ENCODE assay signal across 26 mouse cellular contexts in genomic region chr8:125510861-125511668, GRCm38 (mm10). TPM values are rescaled to one million over a fixed set of nuclear protein-coding genes. Genes with fewer than 3 reads are reported as not detected.
DNase-seq lines count a peak whose midpoint lies in the region; ATAC-seq and TF ChIP-seq lines count a peak whose summit lies in the region.
"Had no signal": no experiment of that assay in that cellular context is flagged by ENCODE, and none has a peak within 500 bp of the region (broad histone marks: within the 10 kb centered on the region; RNA-seq: fewer than 3 reads in every experiment).

No protein-coding gene starts in this region.

- 47% methylated on average over 14 of the region's 14 CpGs for WGBS in heart, embryonic 14.5 days
- 56% methylated on average over 14 of the region's 14 CpGs for WGBS in lung, adult 2 months

- no peaks in the 10 kb centered on the region for H3K27me3 ChIP-seq in heart, embryonic 14.5 days (ENCODE audit: control insufficient read depth, insufficient read depth, low read length)
- H3K27me3 ChIP-seq: limb, embryonic 15.5 days; liver, embryonic 13.5 days had no signal

- H3K36me3 ChIP-seq in heart, embryonic 14.5 days (ENCODE audit: control insufficient read depth, insufficient read depth, low read length), result no peaks in the 10 kb centered on the region
- H3K36me3 ChIP-seq: embryonic facial prominence, embryonic 10.5 days; embryonic facial prominence, embryonic 15.5 days; G1E; limb, embryonic 15.5 days; liver, embryonic 13.5 days; midbrain, embryonic 13.5 days had no signal

- TF ChIP-seq CTCF in lung, adult 2 months (IDR thresholded peaks at IDR 0.05; ENCODE audit: insufficient read depth, low read length), result no peak

- no peak for TF ChIP-seq POLR2A in lung, adult 2 months (IDR thresholded peaks at IDR 0.05; ENCODE audit: borderline replicate concordance, extremely low read depth, low read depth, low read length)

- no peaks in the 10 kb centered on the region for H3K9me3 ChIP-seq in heart, embryonic 14.5 days (ENCODE audit: control insufficient read depth, low read length)
- H3K9me3 ChIP-seq: embryonic facial prominence, embryonic 10.5 days; embryonic facial prominence, embryonic 15.5 days; limb, embryonic 10.5 days; limb, embryonic 15.5 days; liver, embryonic 13.5 days; megakaryocyte, embryonic 14.5 days; midbrain, embryonic 13.5 days had no signal

- DNase-seq in heart, adult 11 months, result peak; percentile 91
- no peak for DNase-seq in heart, adult 9 months (ENCODE audit: low spot score in 2 of 2)
- DNase-seq in heart, postnatal 36 days, result no peak
- peak; percentile 51 for DNase-seq in lung, postnatal 36 days
- no peak for DNase-seq in lung, adult 2 months
- DNase-seq in layer of hippocampus, adult 9-10 months (ENCODE audit: low spot score), result no peak
- DNase-seq: adrenal gland, postnatal 10 days; cerebellum, adult 8-10 months; cerebellum, postnatal 25 days; gastrocnemius, postnatal 25 days; kidney, adult 9 months; kidney, postnatal 10 days; layer of hippocampus, adult 9-11 months; liver, embryonic 13.5 days; thymus, adult 2 months; thymus, postnatal 36 days had no signal

- H3K27ac ChIP-seq in heart, embryonic 14.5 days (replicated peaks in 1 of 2; ENCODE audit: control insufficient read depth in 1 of 2, insufficient read depth in 1 of 2, low read depth in 2 of 2, low read length in 2 of 2), result peak overlapping the region in 1 of 2 experiments; percentile 20; a peak in 2 of 4 replicates
- H3K27ac ChIP-seq: embryonic facial prominence, embryonic 10.5 days; embryonic facial prominence, embryonic 15.5 days; limb, embryonic 10.5 days; limb, embryonic 15.5 days; liver, embryonic 13.5 days; midbrain, embryonic 13.5 days had no signal

- peak overlapping the region; percentile 2; the same call in 1 of the 2 replicates for H3K9ac ChIP-seq in heart, embryonic 14.5 days (ENCODE audit: low read length)
- H3K9ac ChIP-seq: embryonic facial prominence, embryonic 15.5 days; limb, embryonic 15.5 days; liver, embryonic 13.5 days; midbrain, embryonic 13.5 days had no signal

- peaks cover 75 to 96% of the 10 kb centered on the region in 2 experiments for H3K4me1 ChIP-seq in heart, embryonic 14.5 days (ENCODE audit: control insufficient read depth in 2 of 2, insufficient read depth in 2 of 2, low read length in 2 of 2)
- peaks cover 20% of the 10 kb centered on the region for H3K4me1 ChIP-seq in lung, adult 2 months (ENCODE audit: control insufficient read depth, insufficient read depth, low read length)
- H3K4me1 ChIP-seq: megakaryocyte, embryonic 14.5 days had no signal

- no peak overlapping the region for H3K4me3 ChIP-seq in heart, embryonic 14.5 days (ENCODE audit: control insufficient read depth in 1 of 2, insufficient read depth in 1 of 2, low read depth in 1 of 2, low read length in 2 of 2)
- H3K4me3 ChIP-seq in lung, adult 2 months (replicated peaks; ENCODE audit: extremely low read depth, low read depth, low read length), result no peak overlapping the region
- H3K4me3 ChIP-seq: embryonic facial prominence, embryonic 10.5 days; embryonic facial prominence, embryonic 15.5 days; limb, embryonic 10.5 days; limb, embryonic 15.5 days; liver, embryonic 13.5 days; megakaryocyte, embryonic 14.5 days; midbrain, embryonic 13.5 days had no signal

- ATAC-seq in heart, embryonic 14.5 days (ENCODE audit: insufficient number of reproducible peaks, insufficient read depth, low FRiP score, low read depth), result no peak
- ATAC-seq: forebrain, embryonic 14.5 days; hindbrain, embryonic 16.5 days; midbrain, embryonic 13.5 days had no signal

- no peak overlapping the region for H3K4me2 ChIP-seq in heart, embryonic 14.5 days (ENCODE audit: low read length)
- H3K4me2 ChIP-seq: embryonic facial prominence, embryonic 15.5 days; limb, embryonic 15.5 days; liver, embryonic 13.5 days; midbrain, embryonic 13.5 days had no signal

- intact Hi-C loops in heart, postnatal 36 days (cut with DNase I), result loop anchor here (5.0 kb wide), 1 partner anchor 56 kb away; the partner anchor contains the start of gene Sipa1l2

RNA-seq across cellular contexts. Expression of gene Sipa1l2, which starts 58.5 kb away (rescaled TPM):
- polyA plus RNA-seq in heart, embryonic 14.5 days (2014; fragmentation: Nextera tagmentation; extraction: Ambion mirVana), result 17.8 and 18.0 TPM in 2 replicates
- total RNA-seq in heart, postnatal 36 days (2021), result 10 to 100 TPM; 36.4 to 40.7 TPM
- polyA plus RNA-seq in lung, adult 2 months (2012; rRNA removed), result 36.3 and 38.6 TPM in 2 replicates
- polyA plus RNA-seq: G1E had no signal

Comparison
In these comparisons a context has a peak if more than half of its experiments do, and no peak if none do; other contexts are left out.
1. DNase-seq: peak in heart, adult 11 months (single experiment) and lung, postnatal 36 days (single experiment); none in heart, adult 9 months (0 of 2), heart, postnatal 36 days (0 of 2), lung, adult 2 months (single experiment) and layer of hippocampus, adult 9-10 months (single experiment).